Mouse (Mus musculus) heart, embryonic 14.5 days (tissue): ENCODE measurements around the gene Slc25a33. TPM values are rescaled to one million over a fixed set of nuclear protein-coding genes. Genes with fewer than 3 reads are reported as not detected.
A peak's percentile ranks its signal among the peaks of the same experiment; 100 is the strongest.

Experiments used
- ATAC-seq: fragments of 200-750 bp; cut with Nextera tagmentation; 2 replicates; pipeline ENCODE4 v1.8.0; 2017; ENCODE audit warnings: low read depth, moderate TSS enrichment; ENCODE audit not compliant: insufficient number of reproducible peaks, insufficient read depth, low FRiP score
- H3K27ac ChIP-seq, 2 experiments: fragments of 200-500 bp in 1 of 2; fragments of 300-500 bp in 1 of 2; sonication (generic) in 1 of 2; replicated peaks in 1 of 2; 2 replicates each; pipeline ENCODE4 v1.5.1; 2012 to 2014; ENCODE audit warnings: low read depth in 2 of 2, low read length in 2 of 2, control low read depth in 1 of 2, mild to moderate bottlenecking in 1 of 2, mixed read lengths in 1 of 2; ENCODE audit not compliant: control insufficient read depth in 1 of 2, insufficient read depth in 1 of 2
- H3K27me3 ChIP-seq: fragments of 300-500 bp; sonication (generic); 2 replicates; pipeline ENCODE4 v1.6.1; 2014; ENCODE audit warnings: mild to moderate bottlenecking, low read length, control low read depth; ENCODE audit not compliant: control insufficient read depth, insufficient read depth
- H3K36me3 ChIP-seq: fragments of 300-500 bp; sonication (generic); 2 replicates; pipeline ENCODE4 v1.6.1; 2014; ENCODE audit warnings: mild to moderate bottlenecking, control low read depth, low read length, mixed read lengths; ENCODE audit not compliant: control insufficient read depth, insufficient read depth
- H3K4me1 ChIP-seq, 2 experiments: fragments of 200-500 bp in 1 of 2; fragments of 300-500 bp in 1 of 2; sonication (generic) in 1 of 2; 2 replicates each; pipeline ENCODE4 v1.6.1; 2012 to 2014; ENCODE audit warnings: low read length in 2 of 2, control low read depth in 1 of 2, mixed read lengths in 1 of 2; ENCODE audit not compliant: control insufficient read depth in 2 of 2, insufficient read depth in 2 of 2
- H3K4me2 ChIP-seq: fragments of 300-500 bp; sonication (generic); 2 replicates; pipeline ENCODE4 v1.6.1; 2014; ENCODE audit warnings: mild to moderate bottlenecking, low read length
- H3K4me3 ChIP-seq, 2 experiments: fragments of 200-500 bp in 1 of 2; fragments of 300-500 bp in 1 of 2; sonication (generic) in 1 of 2; 2 replicates each; pipeline ENCODE4 v1.5.1; 2012 to 2014; ENCODE audit warnings: low read length in 2 of 2, mild to moderate bottlenecking in 2 of 2, control low read depth in 1 of 2, low read depth in 1 of 2, moderate library complexity in 1 of 2; ENCODE audit not compliant: control insufficient read depth in 1 of 2, insufficient read depth in 1 of 2
- H3K9ac ChIP-seq: fragments of 300-500 bp; sonication (generic); 2 replicates; pipeline ENCODE4 v1.6.1; 2014; ENCODE audit warnings: mild to moderate bottlenecking, low read length
- H3K9me3 ChIP-seq: fragments of 300-500 bp; sonication (generic); 2 replicates; pipeline ENCODE4 v1.6.1; 2016; ENCODE audit warnings: low read length, control low read depth; ENCODE audit not compliant: control insufficient read depth
- WGBS: fragments of 180-500 bp; shearing (Covaris S2); extraction: QIAGEN DNeasy Blood & Tissue Kit; methylation state at CpG from one replicate; pipeline ENCODE4 v1.1.7; 2014; 5-methylcytosine and 5-hydroxymethylcytosine counted together
- polyA plus RNA-seq: library from polyadenylated mRNA; unstranded; fragments of >200 nt; fragmentation: Nextera tagmentation; extraction: Ambion mirVana; gene quantifications from 2 replicates; pipeline ENCODE4 v1.2.1, GENCODE M21; 2014

Gene Slc25a33
- polyA plus RNA-seq, 1 experiment from 2014 or later, result 5.9 TPM

GRCm38 (mm10) chr4:149734246-149734645 is 39.8 kb downstream of the Slc25a33 start:
- H3K4me2 ChIP-seq, result no peak overlapping the region; the same call in 1 of the 2 replicates
- 84% methylated on average over 6 of the region's 6 CpGs for WGBS
- no peak overlapping the region for H3K4me3 ChIP-seq
- H3K36me3 ChIP-seq, result peaks cover 31% of the 10 kb centered on the region
- ATAC-seq, result no peak
- peak overlapping the region; percentile 21; the same call in 1 of the 2 replicates for H3K9ac ChIP-seq
- peaks cover 45 to 62% of the 10 kb centered on the region in 2 experiments for H3K4me1 ChIP-seq
- H3K9me3 ChIP-seq, result no peaks in the 10 kb centered on the region
- peak overlapping the region in 1 of 2 experiments; percentile 39; a peak in 2 of 4 replicates for H3K27ac ChIP-seq
- no peaks in the 10 kb centered on the region for H3K27me3 ChIP-seq

DNA sequence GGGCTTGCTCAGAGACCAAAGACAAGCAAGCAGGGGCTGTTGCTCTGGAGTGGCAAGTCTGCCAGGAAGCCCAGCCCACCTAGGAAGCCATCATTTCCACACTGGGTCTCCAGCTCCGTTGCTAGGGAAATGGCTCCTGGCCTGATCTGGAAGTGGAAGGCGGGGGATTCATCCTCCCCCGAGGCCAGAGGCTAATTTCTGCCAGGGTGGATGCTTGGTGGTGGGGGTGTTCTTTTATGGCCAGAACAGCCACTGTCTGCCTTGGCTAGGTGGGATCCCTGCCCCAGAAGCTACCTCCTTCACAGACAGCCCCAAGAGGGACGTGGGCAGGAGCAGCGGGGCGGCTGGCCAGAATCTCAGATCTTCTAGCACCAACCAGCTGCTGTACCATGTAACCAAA is 40.3 kb downstream of the Slc25a33 start:
- Histone ChIP-seq H3K4me1 (peaks cover 45 to 62% of the 10 kb centered on the region in 2 experiments), H3K4me2 (no peak overlapping the region)

GRCm38 (mm10) chr4:149732800-149733199 is 41.3 kb downstream of the Slc25a33 start:
- WGBS, result 45% methylated on average over 10 of the region's 10 CpGs
- ATAC-seq, result no peak
- Histone ChIP-seq H3K4me2 (no peak overlapping the region), H3K27me3 (no peaks in the 10 kb centered on the region), H3K9me3 (no peaks in the 10 kb centered on the region), H3K4me1 (peaks cover 45 to 62% of the 10 kb centered on the region in 2 experiments), H3K9ac (peak overlapping the region; percentile 25; the same call in 1 of the 2 replicates), H3K27ac (peak overlapping the region in 1 of 2 experiments; percentile 54; a peak in 1 of 4 replicates), H3K36me3 (peaks cover 45% of the 10 kb centered on the region), H3K4me3 (no peak overlapping the region)

More for the DNA sequence above, 40.3 kb downstream of the Slc25a33 start:
- 55% methylated on average over 6 of the region's 6 CpGs for WGBS
- H3K27me3 ChIP-seq, result no peaks in the 10 kb centered on the region
- H3K4me3 ChIP-seq, result no peak overlapping the region
- H3K9me3 ChIP-seq, result no peaks in the 10 kb centered on the region
- no peak for ATAC-seq
- H3K9ac ChIP-seq, result peak overlapping the region; percentile 7; the same call in 1 of the 2 replicates
- peaks cover 36% of the 10 kb centered on the region for H3K36me3 ChIP-seq
- peak overlapping the region in 1 of 2 experiments; percentile 39; a peak in 2 of 4 replicates for H3K27ac ChIP-seq

DNA sequence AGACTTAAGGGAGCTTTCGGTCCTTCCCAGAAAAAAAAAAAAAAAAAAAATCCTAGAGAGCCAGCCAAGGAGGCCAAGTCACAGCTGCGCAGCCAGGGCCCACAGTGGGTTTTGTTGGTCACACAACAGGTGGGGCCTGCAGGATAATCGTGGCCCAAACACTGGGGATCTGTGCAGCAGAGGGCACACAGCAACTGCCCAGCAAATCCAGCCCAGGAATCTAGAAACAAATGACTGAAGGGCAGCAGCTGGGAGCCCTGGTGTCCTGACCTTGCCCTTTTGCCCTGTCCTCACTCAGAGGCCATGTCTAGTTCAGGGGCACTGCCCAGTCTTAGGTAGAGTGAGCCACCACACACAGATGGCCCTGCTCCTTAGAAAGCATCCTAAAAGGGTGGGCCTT is 41.8 kb downstream of the Slc25a33 start:
- Histone ChIP-seq H3K4me3 (no peak overlapping the region), H3K4me2 (no peak overlapping the region), H3K27ac (peak overlapping the region in 1 of 2 experiments; percentile 54; a peak in 1 of 4 replicates), H3K9me3 (no peaks in the 10 kb centered on the region), H3K9ac (peak overlapping the region; percentile 25; the same call in 1 of the 2 replicates), H3K36me3 (peaks cover 50% of the 10 kb centered on the region), H3K4me1 (peaks cover 45 to 62% of the 10 kb centered on the region in 2 experiments), H3K27me3 (no peaks in the 10 kb centered on the region)
- 92% methylated on average over 3 of the region's 3 CpGs for WGBS
- ATAC-seq, result no peak

DNA sequence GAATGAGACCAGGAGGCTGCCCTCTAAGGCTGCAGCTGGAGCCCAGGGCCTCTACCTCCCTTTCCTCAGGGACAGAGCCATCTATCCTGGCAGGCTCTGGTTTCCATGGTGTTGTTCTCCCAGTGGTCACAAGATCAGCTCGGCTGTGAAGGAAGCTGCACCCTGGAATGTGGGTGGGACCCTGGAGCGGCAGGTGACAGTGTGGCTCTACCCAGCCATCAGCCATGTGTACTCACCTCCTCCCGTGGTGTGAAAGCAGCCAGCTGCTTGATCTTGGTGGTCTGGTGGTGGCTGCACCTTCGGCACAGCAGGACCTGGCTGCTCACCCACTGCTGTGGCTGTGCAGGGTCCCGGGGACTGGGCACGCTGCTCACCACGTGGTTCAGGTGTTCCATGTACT is 43.2 kb downstream of the Slc25a33 start:
- H3K36me3 ChIP-seq, result peaks cover 65% of the 10 kb centered on the region

GRCm38 (mm10) chr4:149728810-149729209 is 45.3 kb downstream of the Slc25a33 start:
- Histone ChIP-seq H3K4me1 (peaks cover 17 to 34% of the 10 kb centered on the region in 2 experiments), H3K27ac (no peak overlapping the region), H3K9ac (no peak overlapping the region), H3K4me2 (no peak overlapping the region), H3K4me3 (no peak overlapping the region), H3K9me3 (no peaks in the 10 kb centered on the region), H3K27me3 (no peaks in the 10 kb centered on the region), H3K36me3 (peaks cover 79% of the 10 kb centered on the region)
- ATAC-seq, result no peak
- whole genome bisulfite sequencing, result 78% methylated on average over 8 of the region's 8 CpGs

More for the DNA sequence above, 43.2 kb downstream of the Slc25a33 start:
- no peak for ATAC-seq
- H3K9ac ChIP-seq, result no peak overlapping the region
- H3K4me3 ChIP-seq, result no peak overlapping the region
- no peaks in the 10 kb centered on the region for H3K27me3 ChIP-seq
- WGBS, result 65% methylated on average over 7 of the region's 7 CpGs
- H3K27ac ChIP-seq, result peak overlapping the region in 1 of 2 experiments; percentile 24; a peak in 1 of 4 replicates
- no peaks in the 10 kb centered on the region for H3K9me3 ChIP-seq
- peaks cover 33 to 47% of the 10 kb centered on the region in 2 experiments for H3K4me1 ChIP-seq
- no peak overlapping the region for H3K4me2 ChIP-seq

DNA sequence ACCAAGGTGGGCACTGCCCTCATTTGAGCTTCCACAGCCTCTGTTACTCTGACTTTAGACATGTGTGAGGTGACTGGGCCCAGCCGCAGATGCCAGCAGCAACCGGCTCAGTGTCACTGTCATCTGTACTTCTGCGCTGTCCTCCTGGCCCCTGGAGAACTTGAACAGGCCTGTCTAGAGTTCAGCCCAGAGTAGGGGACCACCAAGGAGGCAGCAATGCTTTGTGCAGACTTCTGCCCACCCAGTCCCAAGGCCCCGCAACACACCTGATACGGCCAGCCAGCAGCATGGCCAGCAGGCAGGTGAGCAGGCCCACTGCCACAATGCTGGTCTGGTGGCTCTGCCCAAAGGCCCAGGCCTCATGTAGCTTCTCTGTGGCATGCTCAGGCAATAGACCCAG is 46.4 kb downstream of the Slc25a33 start:
- Histone ChIP-seq H3K9me3 (no peaks in the 10 kb centered on the region), H3K4me1 (peaks cover 5 to 25% of the 10 kb centered on the region in 2 experiments), H3K36me3 (peaks cover 89% of the 10 kb centered on the region), H3K27me3 (no peaks in the 10 kb centered on the region), H3K4me3 (no peak overlapping the region), H3K4me2 (no peak overlapping the region), H3K9ac (no peak overlapping the region), H3K27ac (no peak overlapping the region)
- 89% methylated on average over 5 of the region's 5 CpGs for WGBS
- ATAC-seq, result no peak
